Mouse (Mus musculus) liver, embryonic 15.5 days (tissue): Measurements from ENCODE around the gene Elfn1. TPM values are rescaled to one million over a fixed set of nuclear protein-coding genes. Genes with fewer than 3 reads are reported as not detected.
A peak's percentile ranks its signal among the peaks of the same experiment; 100 is the strongest.

Experiments used
- ATAC-seq: fragments of 200-750 bp; cut with Nextera tagmentation; 2 replicates; pipeline ENCODE4 v1.8.0; 2017; ENCODE audit warnings: moderate number of reproducible peaks, mild to moderate bottlenecking, moderate library complexity; ENCODE audit not compliant: insufficient read depth
- H3K27ac ChIP-seq: fragments of 300-500 bp; sonication (generic); replicated peaks from 2 replicates; pipeline ENCODE4 v1.5.1; 2015; ENCODE audit warnings: mild to moderate bottlenecking, inconsistent platforms
- H3K27me3 ChIP-seq: fragments of 300-500 bp; sonication (generic); 2 replicates; pipeline ENCODE4 v1.6.1; 2015; ENCODE audit warnings: mild to moderate bottlenecking, inconsistent platforms
- H3K36me3 ChIP-seq: fragments of 300-500 bp; sonication (generic); replicated peaks from 2 replicates; pipeline ENCODE4 v1.6.1; 2015; ENCODE audit warnings: moderate library complexity, mild to moderate bottlenecking, inconsistent platforms
- H3K4me1 ChIP-seq: fragments of 300-500 bp; sonication (generic); replicated peaks from 2 replicates; pipeline ENCODE4 v1.6.1; 2015; ENCODE audit warnings: inconsistent platforms
- H3K4me2 ChIP-seq: fragments of 300-500 bp; sonication (generic); 2 replicates; pipeline ENCODE4 v1.6.1; 2015; ENCODE audit warnings: moderate library complexity, mild to moderate bottlenecking, inconsistent platforms
- H3K4me3 ChIP-seq: fragments of 300-500 bp; sonication (generic); replicated peaks from 2 replicates; pipeline ENCODE4 v1.5.1; 2015; ENCODE audit warnings: mild to moderate bottlenecking, inconsistent platforms
- H3K9ac ChIP-seq: fragments of 300-500 bp; sonication (generic); 2 replicates; pipeline ENCODE4 v1.6.1; 2015; ENCODE audit warnings: moderate library complexity, mild to moderate bottlenecking, inconsistent platforms
- H3K9me3 ChIP-seq: fragments of 300-500 bp; sonication (generic); replicated peaks from 2 replicates; pipeline ENCODE4 v1.6.1; 2016; ENCODE audit warnings: inconsistent platforms
- WGBS: fragments of 180-500 bp; shearing (Covaris S2); methylation state at CpG from one replicate; pipeline ENCODE4 v1.1.7; 2015; ENCODE audit warnings: mixed read lengths; ENCODE audit not compliant: insufficient replicate concordance; 5-methylcytosine and 5-hydroxymethylcytosine counted together
- polyA plus RNA-seq: library from polyadenylated mRNA; unstranded; fragments of >200 nt; fragmentation: Nextera tagmentation; extraction: Ambion mirVana; gene quantifications from 2 replicates; pipeline ENCODE4 v1.2.1, GENCODE M21; 2015

The Elfn1 gene
- polyA plus RNA-seq: 0.02 TPM in 2 replicates

DNA sequence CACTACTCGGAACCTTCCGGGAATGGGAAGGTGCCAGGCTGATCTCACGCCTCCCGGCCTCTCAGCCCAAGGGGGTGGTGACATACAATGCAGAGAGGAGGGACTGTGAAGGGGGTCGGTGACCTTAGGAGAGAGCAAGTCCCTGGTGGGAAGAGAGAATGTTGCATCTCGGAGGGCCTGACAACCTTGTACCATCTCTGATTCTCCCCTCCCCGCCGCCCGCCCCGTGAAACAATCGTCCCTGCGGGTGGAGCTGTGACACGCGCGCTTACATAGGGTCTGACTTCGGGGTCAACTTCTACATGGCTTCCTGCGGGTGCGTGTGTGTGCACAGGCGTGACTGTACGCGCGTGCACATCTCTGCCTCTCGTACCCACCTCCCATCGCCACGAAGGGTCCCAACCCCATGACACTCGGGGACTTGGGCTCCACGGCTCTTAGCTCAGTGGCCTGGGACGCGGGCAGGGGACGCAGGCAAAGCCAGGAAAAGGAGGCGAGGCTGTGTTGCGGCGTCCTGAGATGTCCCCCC, at the start of gene Elfn1:
TSS of gene Elfn1 (plus strand) at position 230 of the 529 bp plus-strand sequence.
- Histone ChIP-seq H3K27me3 (peaks cover 87% of the 10 kb centered on the region), H3K4me3 (peak within 1 kb of the TSS; percentile 51), H3K27ac (no peak within 1 kb of the TSS), H3K9me3 (no peaks in the 10 kb centered on the region), H3K36me3 (no peaks in the 10 kb centered on the region), H3K9ac (no peak within 1 kb of the TSS), H3K4me2 (peak within 1 kb of the TSS; percentile 69), H3K4me1 (peaks cover 28% of the 10 kb centered on the region)
- no peak for ATAC-seq
- WGBS: 1% methylated on average over 33 of the region's 33 CpGs

DNA sequence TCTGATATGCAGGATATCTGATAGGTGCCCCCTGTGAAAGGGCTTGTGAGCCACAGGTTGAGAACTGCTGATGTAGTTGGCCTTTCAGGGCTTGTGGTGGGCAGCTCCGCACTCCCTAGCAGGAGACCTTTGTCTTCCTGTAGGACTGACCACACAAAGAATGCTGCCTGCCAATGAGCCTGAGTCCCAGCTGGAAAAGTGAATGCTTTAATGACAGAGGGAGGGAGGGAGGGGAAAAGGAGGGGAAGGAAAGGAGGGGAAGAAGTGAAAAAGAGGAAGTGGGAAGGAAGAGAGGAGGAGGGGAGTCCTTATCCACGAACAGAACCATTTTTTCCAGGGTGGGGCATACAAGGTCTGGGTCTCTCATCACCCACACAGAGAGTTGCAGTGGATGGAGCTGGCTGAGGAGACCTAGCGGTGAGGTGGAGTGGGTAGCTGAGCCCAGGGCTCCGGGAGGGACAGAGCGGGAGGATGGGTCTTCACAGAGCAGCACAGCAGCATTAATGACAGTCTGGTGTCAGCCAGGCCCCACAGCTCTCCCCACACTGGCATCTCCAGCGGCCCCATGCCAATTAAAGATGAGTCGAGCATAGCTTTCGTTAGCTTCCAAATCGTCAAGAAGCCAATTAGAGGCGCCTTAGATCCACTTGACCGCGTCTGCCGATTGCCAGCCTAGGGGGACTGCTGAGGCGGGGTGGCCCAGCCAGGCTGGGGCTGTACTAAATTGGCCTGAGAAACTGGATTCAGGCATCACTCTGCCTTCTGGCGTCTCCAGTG, 47.2 kb upstream of the Elfn1 start:
- H3K4me3 ChIP-seq: no peak overlapping the region
- H3K4me1 ChIP-seq: no peaks in the 10 kb centered on the region
- H3K27me3 ChIP-seq: peaks cover 5% of the 10 kb centered on the region; the same call in 1 of the 2 replicates
- no peak overlapping the region for H3K27ac ChIP-seq
- no peaks in the 10 kb centered on the region for H3K9me3 ChIP-seq
- ATAC-seq: no peak
- no peak overlapping the region for H3K4me2 ChIP-seq
- no peak overlapping the region for H3K9ac ChIP-seq
- no peaks in the 10 kb centered on the region for H3K36me3 ChIP-seq
- 41% methylated on average over 15 of the region's 15 CpGs for WGBS

GRCm38 (mm10) chr5:139862759-139863158, 45.0 kb upstream of the Elfn1 start:
- H3K27me3 ChIP-seq: peaks cover 8% of the 10 kb centered on the region; the same call in 1 of the 2 replicates
- no peaks in the 10 kb centered on the region for H3K9me3 ChIP-seq
- no peak for ATAC-seq
- no peak overlapping the region for H3K27ac ChIP-seq
- H3K4me2 ChIP-seq: no peak overlapping the region
- H3K36me3 ChIP-seq: no peaks in the 10 kb centered on the region
- no peaks in the 10 kb centered on the region for H3K4me1 ChIP-seq
- WGBS: 38% methylated on average over 4 of the region's 4 CpGs
- H3K9ac ChIP-seq: no peak overlapping the region
- H3K4me3 ChIP-seq: no peak overlapping the region

GRCm38 (mm10) chr5:139870886-139871285, 36.9 kb upstream of the Elfn1 start:
- no peak for ATAC-seq
- H3K9ac ChIP-seq: no peak overlapping the region
- H3K36me3 ChIP-seq: no peaks in the 10 kb centered on the region
- 19% methylated on average over 4 of the region's 4 CpGs for WGBS
- no peaks in the 10 kb centered on the region for H3K27me3 ChIP-seq
- H3K27ac ChIP-seq: no peak overlapping the region
- no peak overlapping the region for H3K4me3 ChIP-seq
- H3K4me2 ChIP-seq: no peak overlapping the region
- H3K9me3 ChIP-seq: no peaks in the 10 kb centered on the region
- no peaks in the 10 kb centered on the region for H3K4me1 ChIP-seq

- Histone ChIP-seq H3K4me1 (no peaks in the 10 kb centered on the region), H3K36me3 (no peaks in the 10 kb centered on the region), H3K27me3 (no peaks in the 10 kb centered on the region), H3K27ac (no peak overlapping the region), H3K9me3 (no peaks in the 10 kb centered on the region), H3K9ac (no peak overlapping the region), H3K4me3 (no peak overlapping the region), H3K4me2 (no peak overlapping the region)
- no peak for ATAC-seq
- 54% methylated on average over 1 of the region's 1 CpGs for WGBS
These were observed 36.2 kb upstream of the Elfn1 start for GRCm38 (mm10) chr5:139871526-139871925.

DNA sequence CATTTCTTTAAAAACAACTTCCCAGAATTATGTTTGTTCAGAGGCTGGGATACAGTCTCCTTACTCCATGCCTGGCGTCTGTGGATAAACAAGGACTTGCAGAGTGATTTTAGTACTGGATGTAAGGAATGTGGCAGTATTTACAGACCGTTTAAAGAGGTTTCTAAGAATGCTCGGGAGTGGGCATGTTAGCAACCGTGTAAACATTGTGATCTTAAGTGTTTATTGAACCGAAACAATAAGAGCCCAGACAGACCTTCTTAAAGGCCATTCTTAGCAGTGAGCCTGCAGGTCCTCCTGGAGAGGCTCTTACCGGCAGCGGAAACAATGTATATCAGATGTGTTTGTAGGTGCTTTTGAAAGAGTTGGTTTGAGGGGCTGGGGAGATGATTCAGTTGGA, 30.2 kb upstream of the Elfn1 start:
- H3K9me3 ChIP-seq: no peaks in the 10 kb centered on the region
- no peaks in the 10 kb centered on the region for H3K36me3 ChIP-seq
- WGBS: 39% methylated on average over 7 of the region's 7 CpGs
- no peaks in the 10 kb centered on the region for H3K4me1 ChIP-seq
- no peak overlapping the region for H3K9ac ChIP-seq
- no peak overlapping the region for H3K27ac ChIP-seq
- ATAC-seq: no peak
- no peak overlapping the region for H3K4me2 ChIP-seq
- no peak overlapping the region for H3K4me3 ChIP-seq
- no peaks in the 10 kb centered on the region for H3K27me3 ChIP-seq

- no peaks in the 10 kb centered on the region for H3K27me3 ChIP-seq
- no peak overlapping the region for H3K9ac ChIP-seq
- no peak overlapping the region for H3K4me3 ChIP-seq
- H3K27ac ChIP-seq: no peak overlapping the region
- ATAC-seq: no peak
- no peaks in the 10 kb centered on the region for H3K4me1 ChIP-seq
- 61% methylated on average over 5 of the region's 5 CpGs for WGBS
- H3K36me3 ChIP-seq: no peaks in the 10 kb centered on the region
- H3K4me2 ChIP-seq: no peak overlapping the region
- H3K9me3 ChIP-seq: no peaks in the 10 kb centered on the region
These were observed 28.0 kb upstream of the Elfn1 start for GRCm38 (mm10) chr5:139879694-139880093.

GRCm38 (mm10) chr5:139881161-139881560, 26.6 kb upstream of the Elfn1 start:
- H3K9ac ChIP-seq: no peak overlapping the region
- no peaks in the 10 kb centered on the region for H3K9me3 ChIP-seq
- H3K27me3 ChIP-seq: no peaks in the 10 kb centered on the region
- no peaks in the 10 kb centered on the region for H3K4me1 ChIP-seq
- no peak for ATAC-seq
- 74% methylated on average over 9 of the region's 9 CpGs for WGBS
- no peaks in the 10 kb centered on the region for H3K36me3 ChIP-seq
- no peak overlapping the region for H3K4me2 ChIP-seq
- no peak overlapping the region for H3K27ac ChIP-seq
- no peak overlapping the region for H3K4me3 ChIP-seq

DNA sequence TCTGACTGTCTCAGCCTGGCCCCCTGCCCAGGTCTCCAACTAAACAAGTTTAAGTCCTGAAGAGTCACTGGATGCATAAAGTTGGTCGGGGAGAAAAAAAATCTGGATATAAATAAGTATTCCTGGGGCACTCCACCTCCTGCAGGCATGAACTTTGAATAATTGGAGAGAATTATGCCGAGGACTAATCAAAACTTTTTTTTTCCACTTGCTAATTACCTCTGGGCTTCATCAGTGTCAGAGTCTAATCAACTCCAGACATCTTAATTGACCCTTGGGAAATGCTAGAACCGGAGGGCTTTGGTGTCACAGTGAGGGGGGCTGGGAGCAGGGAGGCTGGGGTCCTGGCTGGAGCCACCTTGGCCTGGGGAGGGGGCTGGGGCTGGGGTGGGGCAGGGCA, 19.1 kb upstream of the Elfn1 start:
- H3K4me3 ChIP-seq: no peak overlapping the region
- H3K9ac ChIP-seq: no peak overlapping the region
- no peak for ATAC-seq
- no peaks in the 10 kb centered on the region for H3K4me1 ChIP-seq
- no peaks in the 10 kb centered on the region for H3K9me3 ChIP-seq
- 13% methylated on average over 3 of the region's 3 CpGs for WGBS
- H3K4me2 ChIP-seq: no peak overlapping the region
- H3K27me3 ChIP-seq: peaks cover 8% of the 10 kb centered on the region; the same call in 1 of the 2 replicates
- no peaks in the 10 kb centered on the region for H3K36me3 ChIP-seq
- no peak overlapping the region for H3K27ac ChIP-seq

DNA sequence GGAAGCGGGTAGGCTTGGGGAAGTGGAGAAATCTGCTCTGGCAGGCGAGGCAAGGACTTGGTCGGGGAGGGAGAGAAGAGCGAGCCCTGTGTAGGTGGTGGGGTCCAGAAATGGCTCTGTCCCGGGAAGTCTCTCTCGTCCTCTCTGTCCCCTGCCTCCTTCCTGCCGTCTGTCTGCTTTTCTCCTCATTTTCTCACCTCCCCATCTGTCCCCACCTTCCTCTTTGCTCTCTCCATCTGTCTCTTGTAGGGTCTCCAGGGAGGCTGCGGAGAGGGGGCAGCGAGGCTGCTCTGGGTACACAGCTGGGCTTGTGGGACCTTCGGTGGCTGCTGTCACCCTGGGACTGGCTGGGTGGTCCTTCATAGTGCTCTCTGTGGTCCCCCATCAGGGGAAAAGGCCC, 18.4 kb upstream of the Elfn1 start:
- Histone ChIP-seq H3K27me3 (peaks cover 8% of the 10 kb centered on the region; the same call in 1 of the 2 replicates), H3K4me3 (no peak overlapping the region), H3K4me2 (no peak overlapping the region), H3K4me1 (no peaks in the 10 kb centered on the region), H3K9me3 (no peaks in the 10 kb centered on the region), H3K9ac (no peak overlapping the region), H3K36me3 (no peaks in the 10 kb centered on the region), H3K27ac (no peak overlapping the region)
- 34% methylated on average over 10 of the region's 10 CpGs for WGBS
- ATAC-seq: no peak

DNA sequence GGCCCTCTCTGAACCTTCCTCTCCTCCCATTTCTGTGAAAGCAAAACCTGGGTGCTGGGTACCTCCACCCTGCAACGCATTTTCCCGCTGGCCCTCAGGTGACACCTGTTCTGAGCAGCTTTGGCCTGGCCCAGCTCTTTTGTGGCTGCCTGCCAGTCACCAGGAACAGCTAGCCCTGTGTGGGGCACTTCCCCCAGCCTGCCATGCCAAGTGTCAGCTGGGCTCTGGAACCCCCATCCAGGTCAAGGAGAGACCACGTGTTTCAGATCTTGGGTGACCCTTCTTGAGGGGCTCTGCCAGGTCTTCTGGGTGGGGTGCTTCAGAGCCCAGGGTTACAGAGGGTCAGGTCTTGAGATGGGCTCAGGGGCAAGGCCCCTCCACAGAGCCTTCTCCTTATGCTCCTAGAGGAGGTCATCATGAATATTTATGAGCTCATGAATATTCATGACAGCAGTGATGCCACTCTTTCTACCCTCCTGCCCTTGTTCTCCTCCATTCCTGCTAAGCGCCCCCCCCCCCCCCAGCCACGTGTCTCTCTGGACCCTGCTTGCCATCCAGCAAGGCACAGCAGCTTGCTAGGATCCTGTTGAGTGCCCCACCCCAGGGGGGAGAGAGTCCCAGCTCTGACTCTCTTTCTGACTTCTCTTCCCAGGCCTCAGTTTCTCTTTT, 15.3 kb upstream of the Elfn1 start:
- Histone ChIP-seq H3K9ac (no peak overlapping the region), H3K27me3 (peaks cover 11% of the 10 kb centered on the region; the same call in 1 of the 2 replicates), H3K4me1 (no peaks in the 10 kb centered on the region), H3K36me3 (no peaks in the 10 kb centered on the region), H3K9me3 (no peaks in the 10 kb centered on the region), H3K4me3 (no peak overlapping the region), H3K4me2 (no peak overlapping the region), H3K27ac (no peak overlapping the region)
- ATAC-seq: no peak
- WGBS: 27% methylated on average over 5 of the region's 5 CpGs
